Mouse (Mus musculus) MEL (cell line): ENCODE data around the gene Grb7. TPM values are rescaled to one million over a fixed set of nuclear protein-coding genes. Genes with fewer than 3 reads are reported as not detected.

Experiments
- DNase-seq: peaks from one replicate; pipeline ENCODE4 v3.0.0; 2011; ENCODE audit warnings: low read depth, low spot score
- H3K27ac ChIP-seq: 2 replicates; pipeline ENCODE4 v1.5.1; 2012; ENCODE audit warnings: low read depth, mild to moderate bottlenecking, control low read depth, low read length, moderate library complexity; ENCODE audit not compliant: control insufficient read depth
- H3K27me3 ChIP-seq, 2 experiments: fragments of 150-350 bp in 1 of 2; sonication (generic) in 1 of 2; 2 replicates each; pipeline ENCODE4 v1.6.1; 2012; ENCODE audit warnings: low read length in 2 of 2, mild to moderate bottlenecking in 2 of 2, improper control_type of control experiment in 1 of 2, moderate library complexity in 1 of 2; ENCODE audit not compliant: insufficient read depth in 2 of 2, control insufficient read depth in 1 of 2
- H3K36me3 ChIP-seq, 2 experiments: 2 replicates each; pipeline ENCODE4 v1.6.1; 2012 to 2014; ENCODE audit warnings: low read length in 2 of 2, improper control_type of control experiment in 1 of 2, inconsistent platforms in 1 of 2, mild to moderate bottlenecking in 1 of 2; ENCODE audit not compliant: insufficient read depth in 2 of 2, control insufficient read depth in 1 of 2
- H3K4me1 ChIP-seq, 2 experiments: fragments of 150-350 bp in 1 of 2; sonication (generic) in 1 of 2; 2 replicates each; pipeline ENCODE4 v1.6.1; 2012; ENCODE audit warnings: low read length in 2 of 2, improper control_type of control experiment in 1 of 2, mild to moderate bottlenecking in 1 of 2; ENCODE audit not compliant: insufficient read depth in 2 of 2, control insufficient read depth in 1 of 2
- H3K4me3 ChIP-seq, 2 experiments: fragments of 150-350 bp in 1 of 2; sonication (generic) in 1 of 2; 2 replicates each; pipeline ENCODE4 v1.5.1; 2012; ENCODE audit warnings: low read depth in 2 of 2, low read length in 2 of 2, mild to moderate bottlenecking in 2 of 2, moderate library complexity in 2 of 2, control low read depth in 1 of 2, improper control_type of control experiment in 1 of 2; ENCODE audit not compliant: control insufficient read depth in 1 of 2, insufficient read depth in 1 of 2
- H3K79me2 ChIP-seq: 2 replicates; pipeline ENCODE4 v1.6.1; 2012; ENCODE audit warnings: mild to moderate bottlenecking, low read length, moderate library complexity; ENCODE audit not compliant: control insufficient read depth, poor library complexity, insufficient read depth
- H3K9ac ChIP-seq: 2 replicates; pipeline ENCODE4 v1.6.1; 2012; ENCODE audit warnings: low read depth, mild to moderate bottlenecking, control low read depth, low read length, moderate library complexity; ENCODE audit not compliant: control insufficient read depth, poor library complexity, severe bottlenecking
- H3K9me3 ChIP-seq: fragments of 150-350 bp; sonication (generic); replicated peaks from 2 replicates; pipeline ENCODE4 v1.6.1; 2012; ENCODE audit warnings: mild to moderate bottlenecking, low read length, improper control_type of control experiment, moderate library complexity; ENCODE audit not compliant: insufficient read depth
- BHLHE40 ChIP-seq: IDR thresholded peaks from 2 replicates; pipeline ENCODE4 v1.6.1; 2012; ENCODE audit warnings: low read depth, mild to moderate bottlenecking, inconsistent platforms, low read length, improper control_type of control experiment, borderline replicate concordance
- CHD2 ChIP-seq: IDR thresholded peaks from 2 replicates; pipeline ENCODE4 v1.6.1; 2011; ENCODE audit warnings: low read length, improper control_type of control experiment
- E2F4 ChIP-seq: IDR thresholded peaks from 2 replicates; pipeline ENCODE4 v1.6.1; 2011; ENCODE audit warnings: low read depth, low read length, improper control_type of control experiment, borderline replicate concordance
- ETS1 ChIP-seq: IDR thresholded peaks from 2 replicates; pipeline ENCODE4 v1.6.1; 2012; ENCODE audit warnings: low read depth, mild to moderate bottlenecking, inconsistent platforms, low read length, improper control_type of control experiment, moderate library complexity
- GABPA ChIP-seq: IDR thresholded peaks from 2 replicates; pipeline ENCODE4 v1.6.1; 2012; ENCODE audit warnings: low read depth, mild to moderate bottlenecking, inconsistent platforms, low read length, improper control_type of control experiment, moderate library complexity
- KAT2A ChIP-seq: conservative IDR thresholded peaks from 2 replicates; pipeline ENCODE4 v1.6.1; 2012; ENCODE audit warnings: low read depth, low read length, improper control_type of control experiment, inconsistent platforms
- MAFK ChIP-seq: IDR thresholded peaks from 2 replicates; pipeline ENCODE4 v1.6.1; 2011; ENCODE audit warnings: low read depth, mild to moderate bottlenecking, low read length, improper control_type of control experiment, borderline replicate concordance
- MEF2A ChIP-seq: IDR thresholded peaks from 2 replicates; pipeline ENCODE4 v1.6.1; 2014; ENCODE audit warnings: low read depth, mild to moderate bottlenecking, inconsistent platforms, low read length, improper control_type of control experiment; ENCODE audit not compliant: poor library complexity, insufficient replicate concordance, severe bottlenecking; ENCODE audit errors: extremely low read depth
- MXI1 ChIP-seq: IDR thresholded peaks from 2 replicates; pipeline ENCODE4 v1.6.1; 2011; ENCODE audit warnings: mild to moderate bottlenecking, low read depth, low read length, improper control_type of control experiment
- POLR2A ChIP-seq, 2 experiments: IDR thresholded peaks; 2 replicates each; pipeline ENCODE4 v1.6.1; 2011 to 2012; ENCODE audit warnings: low read length in 2 of 2, mild to moderate bottlenecking in 2 of 2, control low read depth in 1 of 2, improper control_type of control experiment in 1 of 2, low read depth in 1 of 2, moderate library complexity in 1 of 2; ENCODE audit not compliant: control insufficient read depth in 1 of 2, insufficient read depth in 1 of 2, poor library complexity in 1 of 2
- POLR2AphosphoS5 ChIP-seq: IDR thresholded peaks from 2 replicates; pipeline ENCODE4 v1.6.1; 2012; ENCODE audit warnings: low read depth, borderline replicate concordance, mild to moderate bottlenecking, inconsistent platforms, low read length, moderate library complexity, mixed read lengths
- RAD21 ChIP-seq: IDR thresholded peaks from 2 replicates; pipeline ENCODE4 v1.6.1; 2011; ENCODE audit warnings: mild to moderate bottlenecking, low read depth, low read length, improper control_type of control experiment
- RCOR1 ChIP-seq: IDR thresholded peaks from 2 replicates; pipeline ENCODE4 v1.6.1; 2012; ENCODE audit warnings: low read depth, mild to moderate bottlenecking, inconsistent platforms, low read length, improper control_type of control experiment
- SIN3A ChIP-seq: IDR thresholded peaks from 2 replicates; pipeline ENCODE4 v1.6.1; 2012; ENCODE audit warnings: low read length, improper control_type of control experiment, inconsistent platforms
- SMC3 ChIP-seq: IDR thresholded peaks from 2 replicates; pipeline ENCODE4 v1.6.1; 2011; ENCODE audit warnings: low read depth, low read length, improper control_type of control experiment
- TAL1 ChIP-seq: IDR thresholded peaks from 2 replicates; pipeline ENCODE4 v1.6.1; 2012; ENCODE audit warnings: mild to moderate bottlenecking, inconsistent platforms, low read length, moderate library complexity, mixed read lengths
- UBTF ChIP-seq: IDR thresholded peaks from 2 replicates; pipeline ENCODE4 v1.6.1; 2012; ENCODE audit warnings: low read depth, mild to moderate bottlenecking, inconsistent platforms, low read length, improper control_type of control experiment, moderate library complexity, borderline replicate concordance; ENCODE audit not compliant: insufficient read depth
- USF2 ChIP-seq, 2 experiments: IDR thresholded peaks; 2 replicates each; pipeline ENCODE4 v1.6.1; 2011 to 2012; ENCODE audit warnings: improper control_type of control experiment in 2 of 2, low read length in 2 of 2, borderline replicate concordance in 1 of 2, inconsistent platforms in 1 of 2, low read depth in 1 of 2, mild to moderate bottlenecking in 1 of 2; ENCODE audit not compliant: insufficient read depth in 1 of 2
- ZC3H11A ChIP-seq: IDR thresholded peaks from 2 replicates; pipeline ENCODE4 v1.6.1; 2012; ENCODE audit warnings: low read depth, mild to moderate bottlenecking, inconsistent platforms, low read length, improper control_type of control experiment
- ZKSCAN1 ChIP-seq: IDR thresholded peaks from 2 replicates; pipeline ENCODE4 v1.6.1; 2012; ENCODE audit warnings: low read depth, mild to moderate bottlenecking, inconsistent platforms, low read length, improper control_type of control experiment, moderate library complexity
- ZMIZ1 ChIP-seq: IDR thresholded peaks from 2 replicates; pipeline ENCODE4 v1.6.1; 2012; ENCODE audit warnings: low read depth, mild to moderate bottlenecking, inconsistent platforms, low read length, improper control_type of control experiment, moderate library complexity
- polyA plus RNA-seq, 2 experiments: library from polyadenylated mRNA; stranded (reverse) in 1 of 2; unstranded in 1 of 2; fragments of >175 nt in 1 of 2; fragments of >200 nt in 1 of 2; gene quantifications; 2 replicates each; pipeline versions ENCODE4 v1.2.1 to v1.2.4; 2012; ENCODE audit warnings: low replicate concordance in 2 of 2, low read depth in 1 of 2; ENCODE audit not compliant: insufficient read length in 2 of 2, insufficient read depth in 1 of 2, missing spikeins in 1 of 2
- total RNA-seq: library from RNA; depleted of rRNA; stranded (reverse); fragments of 300-350 nt; gene quantifications from 2 replicates; pipeline ENCODE4 v1.2.3, GENCODE M21; 2012

Gene Grb7
- total and polyA plus RNA-seq, 3 experiments, result 0.21 TPM; not detected in 2

GRCm38 (mm10) chr11:98492959-98493358 is 46.8 kb downstream of the Grb7 start:
- no peak overlapping the region for H3K4me3 ChIP-seq
- no peak for DNase-seq
- no peaks in the 10 kb centered on the region for H3K4me1 ChIP-seq
- H3K27ac ChIP-seq, result no peak overlapping the region
- H3K9me3 ChIP-seq, result no peaks in the 10 kb centered on the region
- no peak for TF ChIP-seq BHLHE40
- no peak for TF ChIP-seq GABPA
- TF ChIP-seq, all 39 proteins: peak for 0
- Histone ChIP-seq H3K36me3 (no peaks in the 10 kb centered on the region), H3K79me2 (no peaks in the 10 kb centered on the region), H3K9ac (no peak overlapping the region), H3K27me3 (peaks cover 14 to 32% of the 10 kb centered on the region in 2 experiments)

- no peaks in the 10 kb centered on the region for H3K4me1 ChIP-seq
- no peaks in the 10 kb centered on the region for H3K36me3 ChIP-seq
- TF ChIP-seq ZC3H11A, result no peak
- no peak for TF ChIP-seq E2F4
- TF ChIP-seq SMC3, result no peak
- no peak for TF ChIP-seq ZMIZ1
- no peak for TF ChIP-seq GABPA
- TF ChIP-seq POLR2AphosphoS5, result no peak
- TF ChIP-seq TAL1, result no peak
- TF ChIP-seq KAT2A, result no peak
- no peak for TF ChIP-seq USF2 (IDR thresholded peaks at IDR 0.05; ENCODE audit: borderline replicate concordance in 1 of 2, insufficient read depth in 1 of 2, low read depth in 1 of 2, low read length in 2 of 2)
- no peak for TF ChIP-seq SIN3A
- TF ChIP-seq MEF2A, result no peak
- no peak for TF ChIP-seq MXI1
- DNase-seq, result no peak
- H3K4me3 ChIP-seq, result no peak overlapping the region
- no peak overlapping the region for H3K9ac ChIP-seq
- H3K27me3 ChIP-seq, result peaks cover 17 to 32% of the 10 kb centered on the region in 2 experiments
- H3K79me2 ChIP-seq, result no peaks in the 10 kb centered on the region
- H3K9me3 ChIP-seq, result no peaks in the 10 kb centered on the region
- no peak overlapping the region for H3K27ac ChIP-seq
Measured at GRCm38 (mm10) chr11:98493394-98493793, 47.2 kb downstream of the Grb7 start.

GRCm38 (mm10) chr11:98495176-98495719 is 49.1 kb downstream of the Grb7 start:
- no peaks in the 10 kb centered on the region for H3K9me3 ChIP-seq
- H3K4me1 ChIP-seq, result no peaks in the 10 kb centered on the region
- no peaks in the 10 kb centered on the region for H3K36me3 ChIP-seq
- no peak overlapping the region for H3K4me3 ChIP-seq
- H3K9ac ChIP-seq, result no peak overlapping the region
- H3K79me2 ChIP-seq, result no peaks in the 10 kb centered on the region
- DNase-seq, result no peak
- no peak for TF ChIP-seq CHD2
- TF ChIP-seq TAL1, result no peak
- TF ChIP-seq MAFK, result no peak
- no peak for TF ChIP-seq ETS1
- TF ChIP-seq RAD21, result no peak
- no peak for TF ChIP-seq MXI1
- TF ChIP-seq RCOR1, result no peak
- TF ChIP-seq ZKSCAN1, result no peak
- TF ChIP-seq POLR2A (IDR thresholded peaks at IDR 0.05; ENCODE audit: control insufficient read depth in 1 of 2, insufficient read depth in 1 of 2, low read depth in 1 of 2, low read length in 2 of 2, poor library complexity in 1 of 2), result no peak
- TF ChIP-seq SIN3A, result no peak
- no peak for TF ChIP-seq USF2 (IDR thresholded peaks at IDR 0.05; ENCODE audit: borderline replicate concordance in 1 of 2, insufficient read depth in 1 of 2, low read depth in 1 of 2, low read length in 2 of 2)
- no peak for TF ChIP-seq UBTF
- TF ChIP-seq GABPA, result no peak
- H3K27ac ChIP-seq, result no peak overlapping the region
- H3K27me3 ChIP-seq, result peaks cover 17 to 41% of the 10 kb centered on the region in 2 experiments
